Mouse (Mus musculus): ENCODE measurements around the gene Lrcol1. TPM values are rescaled to one million over a fixed set of nuclear protein-coding genes. Genes with fewer than 3 reads are reported as not detected.

The Lrcol1 gene
- polyA plus RNA-seq, 1 experiment = not detected

DNA sequence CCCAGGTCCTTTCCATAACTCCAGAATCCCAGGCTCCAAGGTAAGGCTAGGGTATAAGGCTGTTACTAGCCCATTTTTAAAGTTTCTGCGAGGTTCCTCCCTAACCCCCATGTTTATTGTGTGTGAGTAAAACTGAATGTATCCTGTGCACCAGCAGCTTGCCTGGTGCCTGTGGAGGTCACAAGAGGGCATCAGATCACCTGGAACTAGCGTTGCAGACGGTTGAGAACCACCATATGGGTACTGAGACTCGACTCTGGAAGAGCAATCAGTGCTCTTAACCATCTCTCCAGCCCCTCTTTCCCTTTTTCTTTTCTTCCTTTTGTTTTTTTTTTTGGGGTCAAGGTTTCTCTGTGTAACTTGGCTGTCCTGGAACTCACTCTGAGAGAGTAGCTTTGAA, 35.3 kb downstream of the Lrcol1 start:
- Histone ChIP-seq H3K27ac (ENCODE audit: insufficient read depth, low read length) (no peak overlapping the region), H3K4me1 (ENCODE audit: control insufficient read depth, insufficient read depth, low read length) (no peaks in the 10 kb centered on the region), H3K4me3 (ENCODE audit: insufficient read depth, low read length) (no peak overlapping the region)
- no peak for TF ChIP-seq CTCF (IDR thresholded peaks at IDR 0.05; ENCODE audit: extremely low read depth, insufficient read depth, low read length)
- TF ChIP-seq POLR2A (IDR thresholded peaks at IDR 0.05; ENCODE audit: extremely low read depth, insufficient read depth, low read length) = no peak

- TF ChIP-seq CTCF (IDR thresholded peaks at IDR 0.05; ENCODE audit: extremely low read depth, insufficient read depth, low read length) = no peak
- no peak for TF ChIP-seq POLR2A (IDR thresholded peaks at IDR 0.05; ENCODE audit: extremely low read depth, insufficient read depth, low read length)
- H3K4me1 ChIP-seq (ENCODE audit: control insufficient read depth, insufficient read depth, low read length) = no peaks in the 10 kb centered on the region
- H3K4me3 ChIP-seq (ENCODE audit: insufficient read depth, low read length) = no peak overlapping the region
- no peak overlapping the region for H3K27ac ChIP-seq (ENCODE audit: insufficient read depth, low read length)
Measured at GRCm38 (mm10) chr5:110384491-110384890, 40.0 kb downstream of the Lrcol1 start.

- H3K4me1 ChIP-seq (ENCODE audit: control insufficient read depth, insufficient read depth, low read length) = no peaks in the 10 kb centered on the region
- no peak for TF ChIP-seq POLR2A (IDR thresholded peaks at IDR 0.05; ENCODE audit: extremely low read depth, insufficient read depth, low read length)
- TF ChIP-seq CTCF (IDR thresholded peaks at IDR 0.05; ENCODE audit: extremely low read depth, insufficient read depth, low read length) = no peak
- H3K4me3 ChIP-seq (ENCODE audit: insufficient read depth, low read length) = no peak overlapping the region
- H3K27ac ChIP-seq (ENCODE audit: insufficient read depth, low read length) = no peak overlapping the region
Measured at GRCm38 (mm10) chr5:110385263-110385662, 40.7 kb downstream of the Lrcol1 start.

- Histone ChIP-seq H3K4me1 (ENCODE audit: control insufficient read depth, insufficient read depth, low read length) (no peaks in the 10 kb centered on the region), H3K27ac (ENCODE audit: insufficient read depth, low read length) (no peak overlapping the region), H3K4me3 (ENCODE audit: insufficient read depth, low read length) (peak overlapping the region; percentile 16)
- no peak for TF ChIP-seq POLR2A (IDR thresholded peaks at IDR 0.05; ENCODE audit: extremely low read depth, insufficient read depth, low read length)
- TF ChIP-seq CTCF (IDR thresholded peaks at IDR 0.05; ENCODE audit: extremely low read depth, insufficient read depth, low read length) = no peak
Measured at GRCm38 (mm10) chr5:110386371-110387330, 42.1 kb downstream of the Lrcol1 start.

DNA sequence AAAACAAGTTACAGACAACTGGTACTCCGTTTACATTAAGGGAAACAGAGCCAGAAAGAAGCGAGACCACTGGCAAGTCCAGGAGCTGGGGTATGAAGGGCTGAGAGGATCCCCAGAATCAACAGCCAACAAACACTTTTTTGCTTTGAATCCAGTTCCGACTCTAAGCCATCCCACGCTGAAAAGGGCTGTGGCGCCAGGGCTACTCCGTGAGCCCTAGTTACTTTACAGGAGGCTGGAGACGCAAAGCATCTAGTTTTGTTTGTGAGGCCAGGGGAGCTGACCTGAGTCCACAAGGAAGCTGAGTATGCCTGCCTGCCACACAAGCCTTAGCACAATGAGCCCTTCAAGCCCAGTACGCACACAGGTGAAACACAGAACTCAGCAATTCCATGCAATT, 42.8 kb downstream of the Lrcol1 start:
- no peaks in the 10 kb centered on the region for H3K4me1 ChIP-seq (ENCODE audit: control insufficient read depth, insufficient read depth, low read length)
- no peak for TF ChIP-seq CTCF (IDR thresholded peaks at IDR 0.05; ENCODE audit: extremely low read depth, insufficient read depth, low read length)
- TF ChIP-seq POLR2A (IDR thresholded peaks at IDR 0.05; ENCODE audit: extremely low read depth, insufficient read depth, low read length) = no peak
- H3K4me3 ChIP-seq (ENCODE audit: insufficient read depth, low read length) = peak overlapping the region; percentile 16; the same call in 1 of the 2 replicates
- H3K27ac ChIP-seq (ENCODE audit: insufficient read depth, low read length) = no peak overlapping the region

GRCm38 (mm10) chr5:110390631-110391030, 46.1 kb downstream of the Lrcol1 start:
- TF ChIP-seq CTCF (IDR thresholded peaks at IDR 0.05; ENCODE audit: extremely low read depth, insufficient read depth, low read length) (no peak), POLR2A (IDR thresholded peaks at IDR 0.05; ENCODE audit: extremely low read depth, insufficient read depth, low read length) (no peak)
- no peak overlapping the region for H3K4me3 ChIP-seq (ENCODE audit: insufficient read depth, low read length)
- no peaks in the 10 kb centered on the region for H3K4me1 ChIP-seq (ENCODE audit: control insufficient read depth, insufficient read depth, low read length)
- H3K27ac ChIP-seq (ENCODE audit: insufficient read depth, low read length) = no peak overlapping the region

DNA sequence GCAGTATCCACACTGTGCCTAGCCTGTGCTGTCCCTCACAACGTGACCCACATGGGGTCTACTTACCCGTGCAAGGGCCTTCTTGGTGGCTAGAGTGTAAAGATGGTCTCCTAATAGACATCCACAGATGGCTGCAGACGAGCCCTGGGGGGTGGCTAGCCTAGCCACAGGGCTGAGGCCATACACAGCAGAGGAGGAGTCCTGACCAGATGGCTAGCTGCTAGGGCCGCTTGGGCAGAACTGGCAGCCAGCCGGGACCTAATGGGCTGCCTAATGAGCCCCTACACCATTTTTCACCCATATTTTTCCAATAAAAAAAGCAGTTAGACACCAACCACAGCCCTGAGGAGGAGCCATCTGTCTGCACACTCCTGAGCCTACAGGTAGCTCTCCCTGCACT, 48.2 kb downstream of the Lrcol1 start:
- H3K27ac ChIP-seq (ENCODE audit: insufficient read depth, low read length) = no peak overlapping the region
- no peak overlapping the region for H3K4me3 ChIP-seq (ENCODE audit: insufficient read depth, low read length)
- TF ChIP-seq CTCF (IDR thresholded peaks at IDR 0.05; ENCODE audit: extremely low read depth, insufficient read depth, low read length) = no peak
- no peak for TF ChIP-seq POLR2A (IDR thresholded peaks at IDR 0.05; ENCODE audit: extremely low read depth, insufficient read depth, low read length)
- no peaks in the 10 kb centered on the region for H3K4me1 ChIP-seq (ENCODE audit: control insufficient read depth, insufficient read depth, low read length)

- H3K27ac ChIP-seq (ENCODE audit: insufficient read depth, low read length) = no peak overlapping the region
- no peak overlapping the region for H3K4me3 ChIP-seq (ENCODE audit: insufficient read depth, low read length)
- no peaks in the 10 kb centered on the region for H3K4me1 ChIP-seq (ENCODE audit: control insufficient read depth, insufficient read depth, low read length)
- TF ChIP-seq CTCF (IDR thresholded peaks at IDR 0.05; ENCODE audit: extremely low read depth, insufficient read depth, low read length) (no peak), POLR2A (IDR thresholded peaks at IDR 0.05; ENCODE audit: extremely low read depth, insufficient read depth, low read length) (no peak)
Measured at GRCm38 (mm10) chr5:110395006-110395661, 50.6 kb downstream of the Lrcol1 start.

- Histone ChIP-seq H3K4me1 (ENCODE audit: control insufficient read depth, insufficient read depth, low read length) (peaks cover 2% of the 10 kb centered on the region), H3K4me3 (ENCODE audit: insufficient read depth, low read length) (no peak overlapping the region), H3K27ac (ENCODE audit: insufficient read depth, low read length) (no peak overlapping the region)
- no peak for TF ChIP-seq CTCF (IDR thresholded peaks at IDR 0.05; ENCODE audit: extremely low read depth, insufficient read depth, low read length)
- TF ChIP-seq POLR2A (IDR thresholded peaks at IDR 0.05; ENCODE audit: extremely low read depth, insufficient read depth, low read length) = no peak
Measured at GRCm38 (mm10) chr5:110401101-110401500, 56.6 kb downstream of the Lrcol1 start.
